Mouse (Mus musculus) lung, adult 2 months (tissue): ENCODE measurements around the gene Ptpn14.

Experiments
- CTCF ChIP-seq: fragments of 200-500 bp; IDR thresholded peaks from 2 replicates; pipeline ENCODE4 v1.5.1; 2011; ENCODE audit warnings: mild to moderate bottlenecking, low read length, control low read depth; ENCODE audit not compliant: insufficient read depth
- POLR2A ChIP-seq: fragments of 200-500 bp; IDR thresholded peaks from 2 replicates; pipeline ENCODE4 v1.6.1; 2011; ENCODE audit warnings: low read depth, mild to moderate bottlenecking, control low read depth, low read length, borderline replicate concordance; ENCODE audit errors: extremely low read depth

- TF ChIP-seq CTCF (no peak), POLR2A (no peak)
Observed at GRCm38 (mm10) chr1:189923157-189923556, 195.1 kb downstream of the Ptpn14 start.
